Mouse (Mus musculus): Measurements from ENCODE around the gene Inpp5d.

DNA sequence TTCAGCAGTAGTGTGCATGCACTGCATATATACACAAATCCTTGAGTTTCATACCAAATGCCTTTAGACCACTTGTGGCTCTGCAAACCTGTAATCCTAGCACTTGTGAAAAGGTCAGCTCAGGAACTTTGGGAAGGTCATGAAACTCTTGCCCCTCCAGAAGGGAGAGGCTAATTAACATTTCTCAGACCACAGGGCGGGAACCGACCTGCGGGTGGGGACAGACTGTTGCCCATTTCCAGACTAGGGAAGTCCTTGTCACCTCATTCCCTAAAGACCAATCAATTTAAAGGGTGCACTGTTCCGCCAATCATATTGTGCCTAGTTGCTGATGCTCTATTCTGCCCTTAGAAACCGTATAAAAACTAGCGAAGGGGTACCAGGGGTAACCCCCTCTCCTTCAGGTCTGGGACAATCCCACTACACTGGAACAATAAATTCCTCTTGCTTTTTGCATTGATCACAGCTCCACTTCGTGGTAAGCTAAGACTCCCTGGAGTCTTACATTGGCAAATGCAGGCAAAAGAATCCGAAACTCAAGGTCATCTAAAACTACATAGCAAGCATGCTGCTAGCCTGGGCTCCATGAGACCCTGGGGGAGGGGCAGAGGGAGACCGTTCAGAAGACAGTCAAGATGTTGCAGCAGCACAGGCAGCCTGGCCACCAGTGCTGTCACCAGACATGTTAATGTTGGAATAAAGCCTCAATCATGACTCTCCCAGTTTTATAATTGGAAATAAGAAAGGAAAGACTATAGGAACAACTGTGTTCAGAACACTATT is 53.9 kb downstream of the Inpp5d start:
- TF ChIP-seq CTCF (IDR thresholded peaks at IDR 0.05; ENCODE audit: low read depth) (no peak), EP300 (optimal IDR thresholded peaks at IDR 0.05) (no peak)
